Mouse (Mus musculus) spleen, adult 2 months (tissue): ENCODE measurements around the gene Tm7sf3.

Experiments
- CTCF ChIP-seq: fragments of 200-500 bp; IDR thresholded peaks from 2 replicates; pipeline ENCODE4 v1.5.1; 2011; ENCODE audit warnings: mild to moderate bottlenecking, inconsistent platforms; ENCODE audit not compliant: insufficient read depth, insufficient read length, insufficient replicate concordance; ENCODE audit errors: extremely low read depth
- POLR2A ChIP-seq: fragments of 200-500 bp; IDR thresholded peaks from 2 replicates; pipeline ENCODE4 v1.6.1; 2011; ENCODE audit warnings: low read depth, low read length, inconsistent platforms

DNA sequence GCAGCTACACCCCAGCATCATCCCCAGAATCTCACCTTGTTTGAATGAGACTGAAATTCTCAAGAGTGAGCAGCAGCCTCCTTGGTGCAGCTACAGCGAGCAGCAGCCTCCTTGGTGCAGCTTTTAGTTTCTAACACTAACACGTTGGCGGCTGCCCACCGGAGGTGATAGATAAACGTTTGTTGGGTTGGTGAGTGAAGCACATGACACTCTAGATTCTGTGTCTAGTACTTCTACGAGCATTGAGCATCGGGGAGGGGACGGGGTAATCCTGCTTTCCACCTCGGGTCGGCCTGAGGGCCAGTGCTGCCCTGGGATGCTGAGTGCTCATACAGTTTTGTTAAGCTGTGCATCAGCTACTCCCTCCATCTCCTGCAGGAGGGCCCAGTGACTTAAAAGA is 34.3 kb upstream of the Tm7sf3 start:
- TF ChIP-seq POLR2A (no peak), CTCF (no peak)
